Mouse (Mus musculus) thymus, adult 18-20 months (tissue): ENCODE measurements around the gene Glp2r.

Experiments used
- DNase-seq, 2 experiments: peaks; one replicate each; pipeline ENCODE4 v3.0.0; 2022; ENCODE audit warnings: mixed read lengths in 2 of 2

Gene Glp2r

DNA sequence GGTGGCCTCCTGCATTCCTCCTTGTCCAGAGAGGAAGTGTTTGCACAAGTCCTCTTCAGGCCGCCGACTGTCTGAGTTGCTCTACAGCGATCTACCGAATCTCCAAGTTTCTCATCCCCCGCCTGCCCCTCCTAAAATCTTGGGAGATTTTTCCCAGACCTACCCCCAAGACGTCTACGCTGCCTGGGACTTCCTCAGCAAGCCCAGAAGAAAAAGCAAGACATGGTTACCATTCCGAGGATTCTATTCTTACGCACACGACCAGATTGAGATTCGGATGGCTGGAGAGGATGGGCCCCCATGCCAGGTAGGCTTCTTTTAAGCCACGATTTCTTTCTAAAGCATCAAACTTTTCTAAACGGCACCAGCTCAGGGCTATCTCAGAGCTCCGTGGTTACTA, at the start of gene Glp2r:
Gene Glp2r, minus strand, starts transcription at position 101 of the 400 bp plus-strand sequence.
- no peak for DNase-seq

- no peak for DNase-seq
Measured at GRCm38 (mm10) chr11:67820221-67820620, 49.3 kb upstream of the Glp2r start.

- no peak for DNase-seq
Measured at GRCm38 (mm10) chr11:67819604-67820003, 48.7 kb upstream of the Glp2r start.

GRCm38 (mm10) chr11:67811535-67811934, 40.6 kb upstream of the Glp2r start:
- no peak for DNase-seq

- DNase-seq: no peak
Measured at GRCm38 (mm10) chr11:67808051-67808450, 37.1 kb upstream of the Glp2r start.

DNA sequence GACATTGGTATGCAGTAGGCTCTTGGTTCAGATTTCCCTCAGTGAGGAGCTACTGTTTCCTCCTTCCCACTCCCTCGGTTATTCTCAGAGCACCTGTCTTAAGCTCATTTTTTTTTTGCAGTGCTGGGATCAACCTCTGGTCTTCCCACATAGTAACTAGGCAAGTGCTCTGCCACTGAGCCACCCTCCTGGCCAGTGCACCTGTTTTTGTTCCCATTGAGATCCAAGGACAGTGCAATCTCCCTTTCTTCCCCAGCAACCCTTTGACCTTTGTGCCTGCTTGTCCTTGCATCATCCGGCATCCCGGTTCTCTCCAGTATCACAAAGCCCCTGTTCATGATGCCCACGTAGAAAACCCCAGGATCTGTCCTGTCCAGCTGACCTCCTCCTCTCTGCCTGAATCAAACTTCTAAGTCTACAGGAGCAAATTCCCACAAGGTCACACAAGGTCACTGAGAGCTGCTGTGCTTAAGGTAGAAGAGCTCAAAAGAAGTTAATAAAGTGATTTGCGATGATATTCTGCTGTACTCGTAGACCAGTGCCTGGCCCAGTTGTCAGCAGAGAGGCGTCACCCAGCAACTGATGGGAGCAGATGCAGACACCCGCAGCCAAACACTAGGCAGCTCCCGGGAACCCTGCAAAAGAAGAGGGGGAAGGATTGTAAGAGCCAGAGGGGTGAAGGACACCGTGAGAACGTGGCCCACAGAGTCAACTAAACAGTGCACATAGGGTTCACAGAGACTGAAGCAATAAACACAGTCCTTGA, 36.1 kb upstream of the Glp2r start:
- DNase-seq: no peak

DNA sequence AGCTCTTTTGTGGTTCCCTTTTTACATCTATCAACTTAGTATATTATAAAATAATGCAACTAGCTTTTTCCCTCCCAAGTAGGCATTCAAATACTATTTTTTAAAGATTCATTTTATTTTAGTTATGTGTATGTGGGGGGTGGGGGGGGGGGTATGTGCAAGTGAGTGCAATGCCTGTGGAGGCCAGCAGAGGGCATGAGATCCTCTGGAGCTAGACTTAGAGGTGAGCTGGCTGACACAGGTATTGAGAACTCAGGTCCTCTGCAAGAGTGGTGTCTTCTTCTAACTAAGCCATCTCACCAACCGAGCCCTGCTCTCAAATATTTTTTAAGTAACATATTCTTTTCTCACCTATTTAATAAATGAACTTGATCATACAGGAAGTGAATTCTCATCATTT, 34.6 kb upstream of the Glp2r start:
- DNase-seq: no peak

GRCm38 (mm10) chr11:67801169-67801568, 30.2 kb upstream of the Glp2r start:
- no peak for DNase-seq

DNA sequence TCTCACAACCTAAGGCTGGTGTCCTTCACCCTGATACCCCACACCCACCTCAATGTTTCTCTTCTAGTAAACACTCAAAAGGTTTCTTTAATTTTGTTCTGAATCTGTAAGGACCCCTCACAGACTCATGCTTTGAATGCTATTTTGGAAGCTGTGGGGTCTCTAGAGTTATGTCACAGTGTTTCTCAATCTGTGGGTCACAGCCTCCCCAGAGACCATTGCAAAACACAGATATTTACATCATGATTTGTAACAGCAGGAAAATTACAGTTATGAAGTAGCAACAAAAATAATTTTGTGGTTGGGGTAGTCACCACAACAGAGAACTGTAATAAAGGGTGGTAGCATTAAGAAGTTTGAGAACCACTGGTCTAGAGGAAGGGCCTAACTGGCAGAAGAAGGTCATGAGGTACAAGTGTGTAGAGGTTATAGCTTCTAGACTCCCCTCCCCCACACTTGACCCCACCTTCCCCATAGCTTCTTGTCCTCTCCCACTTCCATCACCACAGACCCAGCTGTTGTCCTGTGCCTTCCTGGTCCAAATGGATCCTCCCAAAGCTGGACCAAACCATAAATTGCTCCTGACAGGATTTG, 29.3 kb upstream of the Glp2r start:
- DNase-seq: no peak

DNA sequence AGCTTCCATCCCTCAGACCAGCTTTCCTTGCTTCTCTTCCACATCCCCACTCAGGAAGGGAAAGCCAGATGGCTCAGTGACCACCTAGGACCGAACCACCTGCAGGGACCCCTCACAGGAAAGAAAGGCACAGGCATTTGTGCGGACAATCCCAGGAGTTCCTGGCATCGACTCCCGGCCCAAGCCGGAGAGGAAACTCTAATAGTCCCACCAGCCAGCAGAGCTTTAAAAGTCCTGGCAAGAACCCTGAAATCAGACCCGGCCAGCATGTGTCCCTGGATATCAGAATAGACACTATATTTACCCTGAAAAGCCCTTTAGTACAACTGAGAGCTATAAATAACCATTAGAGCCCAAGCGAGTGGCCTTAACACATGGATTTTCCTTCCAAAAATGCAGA, 27.0 kb upstream of the Glp2r start, which contains the start of gene Dhrs7c:
Gene Dhrs7c, plus strand, starts transcription at position 257 of the 400 bp plus-strand sequence.
- DNase-seq: no peak

- DNase-seq: no peak
Measured at GRCm38 (mm10) chr11:67790182-67790581, 19.2 kb upstream of the Glp2r start.

DNA sequence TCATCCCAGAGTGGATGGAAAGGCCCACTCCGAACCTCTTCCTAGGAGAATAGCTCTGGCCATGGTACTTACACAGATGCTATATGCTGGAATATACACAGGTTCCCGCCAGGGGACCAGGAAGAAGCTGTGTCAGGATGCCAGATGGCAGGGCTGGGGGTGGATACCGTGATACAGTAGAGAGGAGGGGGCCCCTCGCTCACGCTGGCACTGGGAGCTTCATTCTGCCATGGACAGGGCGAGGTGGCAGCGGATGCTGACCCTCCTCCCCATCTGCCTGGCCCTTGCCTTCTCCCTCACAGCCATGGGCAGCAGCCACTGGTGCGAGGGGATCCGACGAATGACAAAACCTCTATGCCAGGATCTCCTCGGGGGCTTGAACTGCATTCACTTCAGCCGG, 3.4 kb upstream of the Glp2r start, which contains the start of gene Gsg1l2:
Gene Gsg1l2, plus strand, starts transcription at position 230 of the 400 bp plus-strand sequence.
- DNase-seq: no peak

DNA sequence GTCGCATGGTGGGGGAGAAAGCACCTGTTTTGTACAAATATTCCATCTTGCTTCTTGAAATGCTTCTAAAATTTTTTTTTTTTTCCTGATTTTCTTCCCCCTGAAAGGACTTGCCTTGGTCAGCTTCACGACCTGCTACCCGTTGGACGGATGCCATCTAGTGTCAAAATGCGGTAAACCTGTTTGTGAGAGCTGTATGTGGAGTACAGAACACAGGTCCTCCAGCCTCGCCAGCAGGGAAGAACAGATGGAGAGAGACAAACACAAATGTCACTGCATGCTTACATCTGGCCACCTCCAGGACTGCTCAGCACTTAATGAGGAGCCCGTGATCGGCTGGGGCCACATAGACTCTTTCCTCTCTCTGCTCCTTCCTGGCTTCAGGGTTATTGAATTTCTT, 1.6 kb upstream of the Glp2r start:
- DNase-seq: no peak

DNA sequence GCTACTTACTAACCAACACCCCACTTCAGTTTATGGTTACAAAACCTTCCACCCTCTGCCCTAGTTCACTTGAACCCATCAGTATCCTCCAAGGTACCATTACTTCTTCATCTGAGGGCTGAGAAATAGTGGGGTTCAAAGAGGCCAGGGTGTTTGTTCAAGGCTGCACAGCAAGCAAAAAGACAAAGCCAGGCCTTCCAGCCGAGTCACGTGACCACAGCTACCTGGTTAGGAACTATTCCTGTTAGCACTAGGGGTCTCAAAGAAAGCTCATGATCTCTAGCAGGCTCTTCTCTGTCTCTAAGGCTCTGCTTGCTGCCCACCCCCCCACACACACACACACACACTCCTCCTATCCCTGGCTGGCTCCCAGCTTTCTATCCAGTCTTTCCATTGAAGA, 738 bp upstream of the Glp2r start:
- DNase-seq: no peak

DNA sequence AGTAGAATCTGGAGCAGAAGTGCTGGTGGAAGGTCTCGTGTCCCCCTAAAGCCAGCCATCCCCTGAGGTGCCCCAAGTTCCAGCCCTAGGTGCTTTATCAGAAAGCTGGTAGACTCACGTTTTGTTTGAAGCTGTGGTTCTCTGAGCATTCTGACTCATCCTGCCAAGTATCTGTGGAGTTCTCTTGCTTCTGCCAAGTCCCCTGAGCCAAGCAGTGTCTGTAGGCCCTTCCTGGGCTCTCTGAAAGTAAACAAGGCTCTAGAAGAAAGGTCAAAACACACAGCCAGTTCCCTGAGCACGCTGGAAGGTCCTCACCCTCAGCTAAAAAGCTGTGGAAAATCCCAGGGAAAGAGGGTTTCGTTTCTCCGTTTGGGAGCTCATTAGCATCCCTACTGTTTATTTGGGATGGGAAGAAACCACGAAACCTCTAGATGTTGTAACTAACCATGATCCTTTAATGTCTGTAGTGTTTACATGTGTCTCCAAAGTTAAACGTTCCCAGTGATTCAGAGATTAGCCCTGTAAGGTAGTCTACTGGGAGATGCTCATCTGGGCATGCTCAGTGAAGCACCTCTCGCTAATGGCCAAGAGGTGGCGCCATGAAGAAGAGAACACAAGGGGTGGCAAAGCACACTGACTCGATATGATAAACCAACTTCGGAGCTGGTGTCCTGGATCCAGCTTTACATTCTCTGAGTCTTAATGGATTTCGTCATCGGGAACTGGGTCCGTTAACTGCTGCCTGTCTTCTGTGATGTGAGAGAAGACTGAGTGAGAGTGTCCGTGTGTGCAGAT, 13.4 kb downstream of the Glp2r start:
- no peak for DNase-seq

- no peak for DNase-seq
Measured at GRCm38 (mm10) chr11:67756287-67756686, 14.7 kb downstream of the Glp2r start.

DNA sequence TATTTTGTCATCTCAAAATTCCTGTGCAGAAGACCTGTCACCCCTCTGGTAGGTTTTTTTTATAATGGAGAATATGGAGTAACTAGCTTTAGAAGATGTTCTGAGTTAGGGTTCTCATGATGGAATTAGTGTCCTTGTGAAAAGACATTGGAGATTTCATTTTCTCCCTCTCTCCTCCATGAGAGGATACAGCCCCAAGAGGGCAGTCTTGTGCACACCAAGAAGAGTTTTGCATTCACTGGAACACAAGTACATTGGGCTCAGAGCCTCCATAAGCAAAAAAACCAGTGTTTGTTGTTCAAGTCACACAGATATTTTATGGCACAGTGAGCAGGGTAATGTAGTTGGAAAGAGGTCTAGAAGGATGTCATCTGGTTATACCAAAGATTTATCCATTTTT, 29.4 kb downstream of the Glp2r start:
- no peak for DNase-seq

DNA sequence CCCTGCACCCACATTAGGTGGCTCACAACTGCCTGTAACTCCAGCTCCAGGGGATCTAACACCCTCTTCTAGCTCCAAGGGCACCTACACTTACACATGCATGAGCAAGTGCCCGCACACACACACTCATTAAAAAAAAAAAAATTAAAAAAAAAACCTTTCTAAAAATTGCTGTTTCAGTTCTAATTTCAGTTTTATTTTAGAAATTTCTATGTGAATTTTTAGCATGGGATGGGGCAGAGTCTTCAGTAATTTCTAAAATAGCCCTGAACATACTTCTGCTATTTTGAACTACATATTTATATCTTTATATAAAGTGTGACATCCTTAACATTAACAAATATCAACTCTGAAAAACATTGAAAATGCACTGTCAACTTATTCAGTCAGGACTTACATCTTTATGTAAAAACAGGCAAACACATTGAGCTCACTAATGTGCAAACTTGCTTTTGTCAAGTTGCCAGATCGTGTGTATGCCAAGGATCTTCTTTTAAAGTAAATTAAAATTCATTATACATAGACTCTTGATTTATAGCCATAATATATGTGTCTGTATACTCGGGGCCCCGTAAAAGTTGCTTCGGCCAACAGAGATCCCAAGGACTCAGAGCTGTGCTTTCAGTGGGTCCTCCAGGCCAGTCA, 32.0 kb downstream of the Glp2r start:
- DNase-seq: no peak

GRCm38 (mm10) chr11:67738345-67738744, 32.6 kb downstream of the Glp2r start:
- DNase-seq: no peak

DNA sequence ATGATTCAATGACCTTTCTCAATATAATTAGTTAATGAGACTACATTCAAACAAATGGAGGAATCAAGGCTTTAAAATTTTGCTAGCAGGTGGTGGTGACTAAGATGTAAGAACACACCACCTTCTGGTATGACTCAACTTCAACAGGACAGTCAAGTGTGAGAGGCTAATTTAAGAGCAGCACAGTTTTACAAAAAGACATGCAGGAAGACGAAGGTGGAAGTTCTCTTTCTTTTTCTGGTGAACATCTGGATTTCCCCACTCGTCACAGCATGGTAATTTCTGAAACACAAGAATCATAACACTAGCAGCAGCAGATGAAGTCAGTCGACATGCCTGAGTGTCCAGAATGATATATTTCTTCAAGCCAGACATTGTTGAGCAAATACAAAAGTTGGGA, 36.4 kb downstream of the Glp2r start:
- no peak for DNase-seq

DNA sequence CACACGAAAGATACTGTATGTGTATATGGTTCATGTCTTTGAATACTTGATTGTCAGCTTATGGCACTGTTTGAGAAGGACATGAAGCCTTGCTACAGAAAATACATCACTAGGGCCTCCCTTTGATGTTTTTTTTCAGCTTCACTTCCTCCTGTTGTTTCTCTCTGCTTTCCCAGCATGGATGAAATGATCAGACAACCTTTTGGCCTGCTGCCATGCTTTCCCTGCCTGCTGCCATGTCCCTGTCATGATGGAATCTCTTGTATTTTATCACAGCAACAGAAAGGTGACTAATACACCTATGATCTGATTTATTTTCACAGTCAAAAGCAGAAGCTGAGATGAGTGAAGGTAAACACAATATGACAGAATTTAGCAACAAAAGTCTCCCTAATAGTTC, 37.2 kb downstream of the Glp2r start:
- no peak for DNase-seq

- no peak for DNase-seq
Measured at GRCm38 (mm10) chr11:67731056-67731455, 39.9 kb downstream of the Glp2r start.

- DNase-seq: no peak
Measured at GRCm38 (mm10) chr11:67728726-67729125, 42.2 kb downstream of the Glp2r start.
